Mouse (Mus musculus) erythroblast, embryonic 14.5 days (primary cell): ENCODE data around the gene Rufy1. TPM values are rescaled to one million over a fixed set of nuclear protein-coding genes. Genes with fewer than 3 reads are reported as not detected.
"Not testable (repeated sequence)": the region's sequence is repeated elsewhere in the genome, so short reads cannot be mapped to it uniquely, and the experiment has no call there.

Experiments used
- H3K27me3 ChIP-seq: 2 replicates; pipeline ENCODE4 v1.6.1; 2012; ENCODE audit warnings: inconsistent platforms; ENCODE audit not compliant: control insufficient read depth
- H3K36me3 ChIP-seq: 2 replicates; pipeline ENCODE4 v1.6.1; 2012; ENCODE audit warnings: mild to moderate bottlenecking, inconsistent platforms; ENCODE audit not compliant: control insufficient read depth
- H3K4me1 ChIP-seq: 2 replicates; pipeline ENCODE4 v1.6.1; 2012; ENCODE audit warnings: inconsistent platforms; ENCODE audit not compliant: control insufficient read depth
- H3K4me3 ChIP-seq: replicated peaks from 2 replicates; pipeline ENCODE3; 2012; ENCODE audit warnings: moderate library complexity, mild to moderate bottlenecking, inconsistent platforms
- H3K9me3 ChIP-seq: 2 replicates; pipeline ENCODE4 v1.6.1; 2012; ENCODE audit warnings: low read length, inconsistent platforms, mixed read lengths; ENCODE audit not compliant: control insufficient read depth
- GATA1 ChIP-seq: IDR thresholded peaks from 2 replicates; pipeline ENCODE4 v1.6.1; 2012; ENCODE audit warnings: low read length, inconsistent platforms, mixed read lengths
- TAL1 ChIP-seq: IDR thresholded peaks from 3 replicates; pipeline ENCODE4 v1.6.1; 2012; ENCODE audit warnings: low read length, inconsistent platforms, mixed read lengths
- polyA plus RNA-seq: library from polyadenylated mRNA; stranded (reverse); fragments of >175 nt; gene quantifications from 2 replicates; pipeline ENCODE4 v1.2.3, GENCODE M21; 2012

The Rufy1 gene
- polyA plus RNA-seq, 1 experiment, result 0.23 TPM

- Histone ChIP-seq H3K9me3 (no peaks in the 10 kb centered on the region), H3K4me1 (no peaks in the 10 kb centered on the region), H3K4me3 (no peak overlapping the region), H3K36me3 (no peaks in the 10 kb centered on the region), H3K27me3 (peaks cover 13% of the 10 kb centered on the region)
- TF ChIP-seq TAL1, result no peak
- no peak for TF ChIP-seq GATA1
Measured at GRCm38 (mm10) chr11:50457111-50457911, 26.4 kb upstream of the Rufy1 start.

- TF ChIP-seq TAL1 (no peak), GATA1 (no peak)
- peaks cover 13% of the 10 kb centered on the region for H3K27me3 ChIP-seq
- H3K9me3 ChIP-seq, result no peaks in the 10 kb centered on the region
- H3K4me1 ChIP-seq, result no peaks in the 10 kb centered on the region
- H3K36me3 ChIP-seq, result no peaks in the 10 kb centered on the region
- H3K4me3 ChIP-seq, result no peak overlapping the region
Measured at GRCm38 (mm10) chr11:50456455-50456854, 25.5 kb upstream of the Rufy1 start.

- Histone ChIP-seq H3K4me1 (no peaks in the 10 kb centered on the region), H3K27me3 (peaks cover 13% of the 10 kb centered on the region), H3K4me3 (no peak overlapping the region), H3K36me3 (no peaks in the 10 kb centered on the region), H3K9me3 (no peaks in the 10 kb centered on the region)
- TF ChIP-seq GATA1, result no peak
- TF ChIP-seq TAL1, result no peak
Measured at GRCm38 (mm10) chr11:50454934-50455333, 24.0 kb upstream of the Rufy1 start.

- H3K27me3 ChIP-seq, result no peaks in the 10 kb centered on the region
- H3K4me3 ChIP-seq, result no peak overlapping the region
- no peak for TF ChIP-seq GATA1
- TF ChIP-seq TAL1, result no peak
- no peaks in the 10 kb centered on the region for H3K4me1 ChIP-seq
- H3K9me3 ChIP-seq, result no peaks in the 10 kb centered on the region
- no peaks in the 10 kb centered on the region for H3K36me3 ChIP-seq
Measured at GRCm38 (mm10) chr11:50450236-50450635, 19.3 kb upstream of the Rufy1 start.

GRCm38 (mm10) chr11:50448163-50448562 lies 17.2 kb upstream of the Rufy1 start:
- not testable (repeated sequence) for H3K27me3 ChIP-seq, H3K4me1 ChIP-seq, H3K4me3 ChIP-seq, H3K9me3 ChIP-seq, H3K36me3 ChIP-seq

- H3K4me1 ChIP-seq, result no peaks in the 10 kb centered on the region
- TF ChIP-seq GATA1 (no peak), TAL1 (no peak)
Measured at GRCm38 (mm10) chr11:50443259-50444065, 12.5 kb upstream of the Rufy1 start.

GRCm38 (mm10) chr11:50441637-50442036 lies 10.7 kb upstream of the Rufy1 start:
- no peak overlapping the region for H3K4me3 ChIP-seq
- TF ChIP-seq GATA1, result no peak
- no peak for TF ChIP-seq TAL1

More at GRCm38 (mm10) chr11:50443259-50444065, 12.5 kb upstream of the Rufy1 start:
- Histone ChIP-seq H3K27me3 (peaks cover 2% of the 10 kb centered on the region; the same call in 1 of the 2 replicates), H3K4me3 (no peak overlapping the region), H3K36me3 (no peaks in the 10 kb centered on the region), H3K9me3 (no peaks in the 10 kb centered on the region)

GRCm38 (mm10) chr11:50440691-50441090 lies 9.8 kb upstream of the Rufy1 start:
- peaks cover 2% of the 10 kb centered on the region; the same call in 1 of the 2 replicates for H3K27me3 ChIP-seq
- H3K4me3 ChIP-seq, result no peak overlapping the region
- H3K36me3 ChIP-seq, result no peaks in the 10 kb centered on the region
- TF ChIP-seq GATA1 (no peak), TAL1 (no peak)
- no peaks in the 10 kb centered on the region for H3K4me1 ChIP-seq
- no peaks in the 10 kb centered on the region for H3K9me3 ChIP-seq

More at GRCm38 (mm10) chr11:50441637-50442036, 10.7 kb upstream of the Rufy1 start:
- Histone ChIP-seq H3K27me3 (peaks cover 2% of the 10 kb centered on the region; the same call in 1 of the 2 replicates), H3K36me3 (no peaks in the 10 kb centered on the region), H3K4me1 (no peaks in the 10 kb centered on the region), H3K9me3 (no peaks in the 10 kb centered on the region)

- Histone ChIP-seq H3K4me3 (no peak overlapping the region), H3K27me3 (peaks cover 2% of the 10 kb centered on the region; the same call in 1 of the 2 replicates), H3K36me3 (no peaks in the 10 kb centered on the region), H3K4me1 (no peaks in the 10 kb centered on the region), H3K9me3 (no peaks in the 10 kb centered on the region)
- TF ChIP-seq TAL1, result no peak
- TF ChIP-seq GATA1, result no peak
Measured at GRCm38 (mm10) chr11:50439857-50440256, 8.9 kb upstream of the Rufy1 start.
